Mouse (Mus musculus): Measurements from ENCODE around the gene Abhd17a.

DNA sequence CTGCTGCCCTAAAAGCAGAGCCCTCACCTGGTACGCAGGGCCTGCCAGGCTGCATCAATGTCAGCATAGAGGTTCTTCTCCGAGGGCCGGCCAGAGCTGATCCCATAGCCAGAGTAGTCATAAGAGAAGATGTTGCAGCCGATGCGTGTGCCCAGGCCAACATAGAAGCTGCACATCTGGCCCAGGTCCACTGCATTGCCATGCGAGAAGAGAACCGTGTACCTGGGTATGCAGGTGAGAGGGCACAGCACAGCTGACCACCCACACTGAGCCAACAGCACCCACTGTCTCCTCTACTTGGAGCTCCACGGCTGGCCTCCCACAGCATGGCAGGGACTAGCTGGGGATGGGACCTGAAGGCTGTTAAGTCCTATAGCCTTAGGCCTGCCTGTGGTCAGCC is 4.6 kb downstream of the Abhd17a start:
- TF ChIP-seq POLR2AphosphoS2 (IDR thresholded peaks at IDR 0.05; ENCODE audit: low read depth, low read length) (no peak), CTCF (conservative IDR thresholded peaks at IDR 0.05 in 1 of 2, IDR thresholded peaks at IDR 0.05 in 1 of 2; ENCODE audit: low read depth in 2 of 2, low read length in 2 of 2) (no peak), POLR2A (IDR thresholded peaks at IDR 0.05; ENCODE audit: low read depth, low read length) (no peak), BHLHE40 (IDR thresholded peaks at IDR 0.05; ENCODE audit: low read depth, low read length) (no peak), EP300 (IDR thresholded peaks at IDR 0.05; ENCODE audit: low read length) (no peak), RAD21 (IDR thresholded peaks at IDR 0.05; ENCODE audit: low read depth, low read length) (no peak), SMC3 (IDR thresholded peaks at IDR 0.05; ENCODE audit: low read depth, low read length) (no peak), GABPA (IDR thresholded peaks at IDR 0.05; ENCODE audit: insufficient replicate concordance, low read depth, low read length) (no peak), ZKSCAN1 (IDR thresholded peaks at IDR 0.05; ENCODE audit: borderline replicate concordance, low read depth, low read length) (no peak), USF2 (conservative IDR thresholded peaks at IDR 0.05; ENCODE audit: low read depth, low read length) (no peak), ZMIZ1 (IDR thresholded peaks at IDR 0.05; ENCODE audit: low read depth, low read length) (no peak), MXI1 (IDR thresholded peaks at IDR 0.05; ENCODE audit: low read depth, low read length) (no peak), HCFC1 (IDR thresholded peaks at IDR 0.05; ENCODE audit: low read depth, low read length) (no peak)

Data from CH12.LX (cell line).